Mouse (Mus musculus) frontal cortex, adult 2 months (tissue): ENCODE measurements at regions not wholly inside any gene's neighbourhood (a gene's known extent, or its start where the extent isn't known, plus 50 kb on each side); places are given as distances from the start of the nearest gene placed in this dataset.
"Not testable (repeated sequence)": the region's sequence is repeated elsewhere in the genome, so short reads cannot be mapped to it uniquely, and the experiment has no call there.

Experiments
- DNase-seq, 2 experiments: peaks; one replicate each; pipeline ENCODE4 v3.0.0; 2022; ENCODE audit warnings: low spot score in 1 of 2; ENCODE audit errors: extremely low spot score in 1 of 2

DNA sequence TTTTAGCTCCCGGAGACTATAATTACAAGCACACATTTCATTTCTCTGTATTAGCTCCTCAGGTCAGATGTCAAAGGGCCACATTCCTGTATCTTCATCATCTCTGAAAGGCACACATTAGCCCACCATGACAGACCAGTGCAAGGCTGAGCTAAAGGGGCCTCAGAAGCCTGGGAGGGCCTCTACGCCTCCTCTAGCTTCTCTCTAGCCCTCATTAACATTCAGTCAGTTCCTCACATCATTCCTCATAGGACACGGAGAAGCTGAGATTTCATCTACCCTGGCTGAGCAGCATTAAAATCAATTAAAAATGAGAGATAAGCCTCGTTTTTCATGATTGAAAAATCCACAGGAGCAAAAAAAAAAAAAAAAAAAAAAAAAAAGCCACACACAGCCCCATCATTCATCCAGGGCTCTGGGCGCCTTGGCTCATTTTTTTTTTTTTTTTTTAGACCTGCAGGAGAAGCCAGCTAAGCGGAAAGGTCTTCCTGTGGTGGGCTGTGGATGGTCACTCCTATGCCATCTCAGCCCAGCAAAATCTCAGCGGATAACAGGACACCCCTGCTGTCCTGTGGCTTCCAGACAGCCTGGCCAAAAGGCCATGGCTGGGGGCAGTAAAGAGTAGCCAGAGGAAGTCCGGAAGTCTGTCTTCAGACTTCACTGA, 82.5 kb downstream of the Rhob start:
- DNase-seq = no peak

DNA sequence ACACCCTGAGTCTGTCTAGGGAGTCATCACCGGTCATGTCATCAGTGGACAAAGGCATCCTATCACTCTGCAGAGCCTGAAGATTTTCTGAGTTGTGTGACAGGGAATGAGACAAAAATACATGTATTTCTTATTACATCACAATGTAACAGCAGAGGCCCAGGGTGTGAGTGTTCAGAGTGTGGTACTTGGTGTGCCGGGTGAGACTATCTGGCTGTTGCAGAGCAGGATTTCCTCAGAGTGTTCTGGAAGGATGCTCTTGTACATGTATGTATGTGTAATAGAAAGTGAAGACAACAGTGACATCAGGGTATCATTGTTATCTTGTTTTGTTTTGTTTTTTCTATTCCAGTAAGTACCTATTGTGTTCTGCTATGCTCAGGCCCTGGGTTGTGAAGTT, 87.7 kb downstream of the Rhob start:
- no peak for DNase-seq

DNA sequence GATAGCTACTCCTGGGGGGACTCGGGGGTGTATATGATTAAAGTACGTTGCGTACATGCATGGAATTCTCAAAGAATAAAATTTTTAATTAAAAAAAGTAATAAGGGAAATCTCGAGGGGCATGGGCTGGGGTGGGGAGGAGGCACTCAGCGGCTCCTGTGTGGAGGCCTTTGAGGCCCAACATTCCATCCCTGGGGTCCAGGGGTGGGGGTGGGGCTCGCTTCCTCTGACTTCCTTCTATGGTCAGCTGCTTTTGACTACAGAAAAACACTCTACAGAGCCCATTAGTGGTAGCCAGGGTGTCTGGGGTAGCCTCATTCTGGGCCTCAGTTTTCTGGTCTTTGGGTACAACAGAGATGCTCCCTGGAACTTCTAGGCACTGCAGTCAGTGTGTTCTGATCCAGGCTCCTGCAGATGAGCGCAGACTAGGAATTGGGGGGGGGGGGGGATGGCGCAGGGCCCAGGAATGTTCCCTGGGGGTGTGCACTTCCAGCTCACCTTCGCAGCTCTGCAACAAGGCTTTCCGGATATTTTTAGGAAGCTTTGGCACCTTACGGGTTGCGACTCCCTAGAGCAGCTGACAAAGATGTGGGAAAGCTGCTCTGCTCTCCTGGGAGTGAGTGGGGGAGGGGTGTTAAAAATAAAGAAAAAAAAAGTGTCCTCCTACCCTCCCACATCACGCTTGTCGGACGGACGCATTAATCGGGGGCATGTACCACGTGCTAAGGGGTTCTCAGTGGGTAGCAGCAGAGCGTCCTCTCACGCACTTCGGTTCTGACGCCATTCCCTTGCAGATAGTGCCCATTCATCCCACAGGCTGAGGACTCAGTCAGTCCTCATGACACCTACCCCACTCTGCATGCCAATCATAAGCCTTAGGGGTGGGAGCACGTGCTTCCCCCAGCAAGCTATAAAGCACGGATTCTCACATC, 89.1 kb downstream of the Rhob start:
- peak; percentile 28 to 59 for DNase-seq

DNA sequence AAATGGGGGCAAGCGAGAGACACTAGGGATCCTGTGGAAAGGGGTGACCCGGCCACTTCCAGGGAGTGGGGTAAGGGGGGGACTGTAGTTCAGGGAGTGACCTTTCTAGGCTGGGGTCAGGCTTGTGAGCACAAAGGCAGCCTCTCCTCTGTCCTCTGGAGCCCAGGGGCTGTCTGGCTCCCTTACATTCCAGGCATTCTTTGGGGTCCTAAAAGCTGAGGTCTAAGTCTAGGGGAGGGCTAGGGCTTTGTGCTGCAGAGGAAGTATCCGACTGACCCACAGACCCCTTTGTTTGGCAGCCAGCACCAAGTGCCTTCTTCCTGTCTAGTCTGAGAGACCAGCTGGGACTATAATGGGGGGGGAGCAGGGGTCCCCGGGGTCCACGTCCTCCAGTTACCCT, 88.9 kb downstream of the Hs1bp3 start:
- no peak for DNase-seq

DNA sequence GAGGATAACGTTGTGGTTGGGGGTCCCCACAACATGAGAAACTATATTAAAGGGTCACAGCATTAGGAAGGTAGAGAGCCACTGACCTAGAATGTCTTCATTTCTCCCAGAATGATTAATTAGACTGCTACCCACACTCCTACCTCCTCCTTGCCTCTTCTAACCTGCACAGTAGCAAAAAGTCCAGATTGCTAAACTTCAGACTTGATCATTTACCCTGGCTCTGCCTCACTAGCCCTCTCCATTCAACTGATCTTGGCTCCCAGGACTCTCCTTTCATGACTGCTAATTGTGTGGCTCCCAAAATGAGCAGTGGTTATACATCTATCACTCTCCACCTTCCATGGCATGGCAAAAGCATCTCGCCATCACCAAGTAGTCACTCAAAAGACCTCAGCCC, 88.1 kb downstream of the Hs1bp3 start:
- DNase-seq = no peak

DNA sequence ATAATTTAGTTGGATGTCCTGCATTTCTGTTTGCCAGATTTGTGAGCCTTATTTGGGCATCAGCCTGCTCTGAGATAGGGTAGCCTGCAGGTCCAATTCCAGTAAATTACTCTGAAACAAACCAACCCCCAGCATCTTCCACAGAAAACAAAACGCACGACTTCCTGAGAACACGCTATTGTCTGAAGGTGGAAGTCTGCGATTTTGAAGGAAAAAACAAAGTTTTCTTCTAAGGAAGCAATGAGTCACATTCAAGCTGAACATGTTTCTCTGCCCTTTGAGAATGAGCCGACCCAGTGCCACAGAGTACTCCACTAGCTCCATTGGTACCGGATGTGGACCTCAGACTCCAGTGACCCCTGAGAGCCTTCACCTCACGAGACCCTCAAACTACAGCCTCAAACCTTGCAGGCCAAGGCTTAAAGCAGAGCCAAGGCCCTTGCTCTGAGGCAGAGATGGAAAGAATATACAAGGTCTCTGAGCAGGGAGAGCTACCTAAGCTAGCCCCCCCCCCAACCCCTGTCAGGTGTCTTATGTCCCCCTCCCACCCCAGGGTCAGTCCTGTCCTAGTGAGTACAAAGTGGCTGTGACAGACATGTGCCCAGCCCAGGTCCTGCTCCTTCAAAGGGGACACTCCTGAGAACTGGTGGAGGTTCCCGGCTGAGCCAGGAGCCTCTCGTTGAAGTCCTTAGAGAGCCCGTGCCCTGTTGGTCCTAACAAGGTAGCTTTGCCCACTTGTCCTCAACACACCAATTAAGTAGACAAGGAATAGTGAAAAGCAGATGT, 87.3 kb downstream of the Hs1bp3 start:
- DNase-seq = no peak

DNA sequence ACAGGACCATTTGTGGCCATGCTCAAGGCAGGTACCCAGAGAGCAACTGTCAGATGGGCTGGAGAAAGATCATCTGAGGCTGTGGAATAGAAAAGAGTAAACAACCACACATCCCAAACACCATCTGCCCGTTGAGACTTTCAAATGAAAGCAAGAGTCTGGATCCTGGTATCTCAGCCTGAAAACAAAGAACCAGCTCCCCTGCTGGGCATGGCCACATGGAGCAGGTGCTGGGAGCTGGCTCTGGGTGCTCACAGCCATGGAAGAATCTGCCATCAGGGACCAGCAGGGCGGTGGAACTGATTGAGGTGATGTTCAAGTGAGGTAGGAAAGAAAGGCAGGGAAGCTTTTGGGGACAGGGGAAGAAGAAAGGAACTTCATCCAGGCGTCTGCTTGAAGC, 85.6 kb downstream of the Hs1bp3 start:
- DNase-seq = no peak

DNA sequence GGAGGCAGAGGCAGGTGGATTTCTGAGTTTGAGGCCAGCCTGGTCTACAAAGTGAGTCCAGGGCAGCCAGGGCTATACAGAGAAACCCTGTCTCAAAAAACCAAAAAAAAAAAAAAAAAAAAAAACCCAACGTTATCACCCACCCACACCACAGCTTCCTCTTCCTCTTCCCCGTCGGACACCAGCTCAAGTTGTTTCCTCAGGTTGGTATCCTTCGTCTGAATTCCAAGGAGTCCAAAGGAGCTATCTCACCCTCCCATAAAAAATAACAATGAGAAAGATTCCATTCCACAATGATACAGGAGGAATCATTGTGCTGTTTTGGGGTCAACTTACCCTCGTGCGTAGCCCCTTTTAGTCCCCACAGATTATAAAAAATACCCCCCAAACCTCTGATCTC, 83.2 kb downstream of the Hs1bp3 start:
- not testable (repeated sequence) for DNase-seq

DNA sequence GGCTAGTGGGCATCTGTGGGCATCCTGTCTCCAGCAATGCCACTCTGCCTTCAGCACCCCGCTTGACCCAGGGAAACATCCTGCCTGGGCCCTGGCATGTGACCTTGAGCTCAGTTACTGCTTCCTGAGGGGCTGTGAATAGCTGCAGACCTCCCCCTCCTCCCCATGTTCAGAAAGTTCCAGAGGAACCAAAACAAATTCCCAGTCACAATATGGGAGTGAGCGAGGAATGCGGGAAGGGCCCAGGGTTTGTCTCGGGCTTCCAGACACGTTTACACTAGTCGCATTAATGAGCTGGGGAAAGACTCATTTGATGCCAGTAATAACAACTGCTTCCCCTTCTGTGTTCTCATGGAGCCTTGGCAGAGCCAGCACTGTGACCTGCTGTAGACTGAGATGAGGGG, 81.7 kb downstream of the Hs1bp3 start:
- DNase-seq = no peak

DNA sequence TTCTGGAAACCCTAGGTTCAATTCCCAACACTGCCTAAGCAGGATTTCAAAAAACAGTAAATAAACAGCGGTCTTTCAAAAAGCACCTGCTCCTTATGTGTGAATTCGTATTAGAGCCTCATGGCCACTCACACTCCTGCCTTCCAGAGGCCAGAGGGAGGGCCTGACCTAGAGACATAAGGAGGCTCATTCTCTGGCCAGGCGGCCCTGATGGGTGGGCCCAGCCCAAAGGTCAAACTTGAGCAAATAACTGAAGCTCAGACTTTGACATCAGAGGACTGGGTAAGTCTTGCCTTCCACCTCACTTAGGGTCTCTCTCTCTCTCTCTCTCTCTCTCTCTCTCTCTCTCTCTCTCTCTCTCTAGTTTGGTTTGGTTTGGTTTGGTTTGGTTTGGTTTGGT, 80.7 kb downstream of the Hs1bp3 start:
- DNase-seq = no peak
